Mouse (Mus musculus) neural tube, embryonic 12.5 days (tissue): ENCODE measurements around the gene Tfap2e. TPM values are rescaled to one million over a fixed set of nuclear protein-coding genes. Genes with fewer than 3 reads are reported as not detected.

Source experiments
- ATAC-seq: fragments of 200-750 bp; cut with Nextera tagmentation; 2 replicates; pipeline ENCODE4 v1.8.0; 2017; ENCODE audit warnings: low read depth, mild to moderate bottlenecking, moderate TSS enrichment, moderate library complexity; ENCODE audit not compliant: low FRiP score
- H3K27ac ChIP-seq: fragments of 300-500 bp; sonication (generic); 2 replicates; pipeline ENCODE4 v1.5.1; 2016
- H3K27me3 ChIP-seq: fragments of 300-500 bp; sonication (generic); replicated peaks from 2 replicates; pipeline ENCODE4 v1.6.1; 2016; ENCODE audit warnings: mild to moderate bottlenecking
- H3K36me3 ChIP-seq: fragments of 300-500 bp; sonication (generic); 2 replicates; pipeline ENCODE4 v1.6.1; 2016; ENCODE audit warnings: mild to moderate bottlenecking
- H3K4me1 ChIP-seq: fragments of 300-500 bp; sonication (generic); 2 replicates; pipeline ENCODE4 v1.6.1; 2016
- H3K4me2 ChIP-seq: fragments of 300-500 bp; sonication (generic); replicated peaks from 2 replicates; pipeline ENCODE4 v1.6.1; 2016; ENCODE audit warnings: mild to moderate bottlenecking
- H3K4me3 ChIP-seq: fragments of 300-500 bp; sonication (generic); 2 replicates; pipeline ENCODE4 v1.5.1; 2016
- H3K9ac ChIP-seq: fragments of 300-500 bp; sonication (generic); 2 replicates; pipeline ENCODE4 v1.6.1; 2016; ENCODE audit warnings: mild to moderate bottlenecking
- H3K9me3 ChIP-seq: fragments of 300-500 bp; sonication (generic); 2 replicates; pipeline ENCODE4 v1.6.1; 2016; ENCODE audit warnings: mild to moderate bottlenecking
- WGBS: fragments of 180-500 bp; shearing (Covaris S2); methylation state at CpG from one replicate; pipeline ENCODE4 v1.1.7; 2016; 5-methylcytosine and 5-hydroxymethylcytosine counted together
- polyA plus RNA-seq: library from polyadenylated mRNA; unstranded; fragments of >200 nt; fragmentation: Nextera tagmentation; extraction: Ambion mirVana; gene quantifications from 2 replicates; pipeline ENCODE4 v1.2.1, GENCODE M21; 2016

The Tfap2e gene
- polyA plus RNA-seq, 1 experiment from 2014 or later: 0.38 TPM

DNA sequence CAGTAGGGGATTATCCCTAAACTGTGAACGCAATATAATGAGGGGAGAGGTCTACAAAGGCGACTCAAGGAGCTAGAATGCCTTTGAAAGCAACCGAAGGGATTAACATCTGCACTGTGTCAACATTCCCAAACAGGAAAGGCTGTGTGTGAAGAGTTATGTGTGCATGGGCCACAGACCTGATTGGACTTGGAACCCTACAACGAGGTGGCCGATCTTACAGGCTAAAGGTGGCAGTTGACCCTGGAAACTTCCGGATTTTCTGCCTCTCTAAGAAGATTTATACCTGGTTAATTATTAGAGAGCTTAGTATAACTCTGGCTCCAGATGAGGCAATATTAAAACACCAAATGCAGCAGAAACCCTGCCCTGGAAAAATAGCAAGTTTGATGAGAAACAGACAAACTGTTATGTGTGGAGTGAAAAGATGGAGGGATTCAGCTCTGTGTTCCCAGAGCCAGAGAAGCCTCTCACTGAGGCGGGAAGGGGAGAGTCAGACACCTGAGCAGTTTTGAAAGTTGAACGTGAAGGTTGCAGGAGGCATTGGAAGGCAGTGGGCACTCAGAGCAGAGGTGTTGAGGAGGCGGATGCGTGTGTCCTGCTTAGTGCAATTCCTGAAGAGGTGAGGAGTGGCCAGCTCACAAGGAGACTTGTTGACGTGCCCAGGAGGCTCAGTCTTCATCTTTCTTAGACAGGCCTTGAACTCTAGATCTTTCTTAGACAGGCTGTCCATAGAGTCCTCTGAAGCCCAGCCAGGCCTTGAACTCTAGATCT lies 26.7 kb upstream of the Tfap2e start:
- Histone ChIP-seq H3K36me3 (peaks cover 38% of the 10 kb centered on the region), H3K9ac (no peak overlapping the region), H3K4me2 (no peak overlapping the region), H3K4me1 (no peaks in the 10 kb centered on the region), H3K4me3 (no peak overlapping the region), H3K27me3 (no peaks in the 10 kb centered on the region), H3K27ac (no peak overlapping the region), H3K9me3 (no peaks in the 10 kb centered on the region)
- WGBS: 84% methylated on average over 11 of the region's 11 CpGs
- ATAC-seq: no peak

DNA sequence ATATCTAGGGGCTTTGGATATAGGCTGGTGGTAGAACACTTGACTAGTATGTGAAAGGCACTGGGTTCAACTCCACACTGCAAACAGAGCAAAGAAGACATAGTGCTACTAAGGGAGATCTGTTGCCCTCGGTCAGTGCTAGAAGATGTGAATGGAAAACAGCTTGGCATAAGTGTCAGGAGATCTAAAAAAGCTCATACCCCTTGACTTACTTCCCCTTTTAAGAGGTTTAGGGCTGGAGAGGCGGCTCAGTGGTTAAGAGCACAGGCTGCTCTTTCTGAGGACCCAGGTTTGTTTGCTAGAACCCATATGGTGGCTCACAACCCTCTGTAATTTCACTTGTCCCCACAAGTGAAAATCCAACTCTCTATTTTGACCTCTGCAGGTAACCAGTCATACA lies 23.4 kb upstream of the Tfap2e start:
- Histone ChIP-seq H3K9me3 (no peaks in the 10 kb centered on the region), H3K27me3 (no peaks in the 10 kb centered on the region), H3K27ac (no peak overlapping the region), H3K4me2 (no peak overlapping the region), H3K4me3 (no peak overlapping the region), H3K4me1 (peaks cover 8% of the 10 kb centered on the region), H3K9ac (no peak overlapping the region), H3K36me3 (peaks cover 40% of the 10 kb centered on the region)
- ATAC-seq: no peak
- WGBS: 89% methylated on average over 2 of the region's 2 CpGs

DNA sequence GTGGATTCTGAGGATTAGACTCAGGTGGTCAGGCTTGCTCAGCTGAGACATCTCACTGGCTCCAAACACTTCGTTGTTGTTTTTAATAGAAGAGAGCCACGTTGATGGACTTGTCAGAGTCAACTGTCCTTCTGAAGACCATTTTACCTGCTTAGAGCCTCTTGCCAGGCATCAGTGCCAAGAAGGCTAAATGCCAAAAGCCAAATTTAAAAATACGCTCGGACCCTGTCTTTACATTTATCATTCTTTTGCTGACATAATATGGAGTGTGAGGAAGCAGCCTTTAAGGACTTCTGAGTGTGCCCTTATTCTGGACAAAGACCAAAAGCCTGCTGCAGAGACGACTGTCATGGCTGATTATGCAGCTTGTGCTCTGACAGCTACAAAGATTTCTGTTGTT lies 22.3 kb upstream of the Tfap2e start:
- WGBS: 87% methylated on average over 5 of the region's 5 CpGs
- no peaks in the 10 kb centered on the region for H3K27me3 ChIP-seq
- peaks cover 12% of the 10 kb centered on the region for H3K4me1 ChIP-seq
- H3K9me3 ChIP-seq: no peaks in the 10 kb centered on the region
- H3K36me3 ChIP-seq: peaks cover 37% of the 10 kb centered on the region
- ATAC-seq: no peak
- no peak overlapping the region for H3K4me3 ChIP-seq
- no peak overlapping the region for H3K9ac ChIP-seq
- no peak overlapping the region for H3K27ac ChIP-seq
- H3K4me2 ChIP-seq: no peak overlapping the region

DNA sequence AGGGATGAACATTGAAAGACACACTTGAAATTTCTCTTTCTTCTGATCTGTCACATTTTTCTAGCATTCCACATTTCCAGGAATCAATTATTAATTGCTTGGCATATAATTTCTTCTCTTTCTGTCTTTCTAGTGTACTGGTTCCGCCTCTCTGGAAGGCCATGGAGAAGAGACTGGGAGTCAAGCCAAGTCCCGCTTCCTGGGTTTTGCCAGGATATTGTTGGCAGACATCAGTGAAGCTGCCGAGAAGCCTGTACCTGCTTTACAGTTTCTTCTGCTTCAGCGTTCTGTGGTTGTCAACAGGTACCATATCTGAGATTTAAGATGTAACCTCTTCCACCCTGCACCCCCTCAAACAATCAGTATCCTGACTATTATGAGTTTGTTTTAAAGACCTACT lies 20.7 kb upstream of the Tfap2e start:
- Histone ChIP-seq H3K4me1 (peaks cover 21% of the 10 kb centered on the region), H3K9ac (no peak overlapping the region), H3K27ac (no peak overlapping the region), H3K9me3 (no peaks in the 10 kb centered on the region), H3K27me3 (no peaks in the 10 kb centered on the region), H3K36me3 (peaks cover 28% of the 10 kb centered on the region), H3K4me2 (no peak overlapping the region), H3K4me3 (no peak overlapping the region)
- ATAC-seq: no peak
- WGBS: 93% methylated on average over 4 of the region's 4 CpGs

DNA sequence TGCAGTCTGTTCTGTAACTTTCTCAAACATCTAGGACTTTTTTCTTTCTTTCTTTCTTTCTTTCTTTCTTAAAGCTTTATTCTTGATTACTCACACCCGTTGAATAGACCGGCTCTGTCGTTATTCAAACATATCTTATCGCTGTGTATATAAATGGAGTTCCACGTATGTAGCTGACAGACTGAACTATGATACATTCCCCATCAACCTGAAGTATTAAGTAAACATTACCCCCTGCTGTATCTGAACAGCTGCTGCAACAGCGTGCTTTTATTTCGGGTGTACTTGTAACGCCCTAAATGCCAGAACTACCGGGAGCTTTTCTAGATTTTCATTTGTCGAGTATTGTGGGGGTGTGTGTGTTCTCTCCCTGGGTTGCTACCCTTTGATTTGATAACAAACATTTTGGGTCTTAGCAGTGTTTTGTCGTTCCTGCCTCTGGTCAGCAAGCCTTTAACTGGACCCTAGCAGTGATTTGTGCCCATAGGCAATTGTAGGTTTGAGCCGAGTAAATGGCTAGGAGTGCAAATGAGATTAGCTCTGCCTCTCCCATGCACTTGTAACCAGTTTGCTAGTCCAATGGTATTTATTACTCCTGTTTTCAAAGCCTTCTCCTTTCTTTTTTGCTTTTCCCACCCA lies 18.8 kb upstream of the Tfap2e start:
- Histone ChIP-seq H3K27ac (no peak overlapping the region), H3K4me3 (no peak overlapping the region), H3K9ac (no peak overlapping the region), H3K4me2 (peak overlapping the region; percentile 84), H3K9me3 (no peaks in the 10 kb centered on the region), H3K27me3 (no peaks in the 10 kb centered on the region), H3K4me1 (peaks cover 38% of the 10 kb centered on the region), H3K36me3 (peaks cover 24% of the 10 kb centered on the region)
- no peak for ATAC-seq
- WGBS: 49% methylated on average over 12 of the region's 12 CpGs

DNA sequence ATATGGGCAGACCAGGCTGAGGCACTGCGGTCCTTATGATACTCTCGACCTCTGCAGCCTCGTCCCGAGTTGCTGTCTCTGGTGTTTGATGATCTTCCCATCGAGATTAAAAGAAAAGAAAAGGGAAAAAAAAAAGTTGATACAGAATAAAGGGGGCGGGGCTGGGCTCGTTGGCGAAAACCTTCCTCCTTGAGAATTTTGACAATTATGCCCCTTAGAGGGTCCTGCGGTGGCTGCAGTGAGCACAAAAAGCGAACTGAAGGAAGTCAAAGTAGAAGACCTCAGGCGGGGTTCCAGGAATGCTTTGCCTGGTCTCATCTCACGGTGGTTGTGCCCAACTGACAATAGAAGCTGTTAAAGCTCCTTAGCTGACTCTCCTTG lies 18.2 kb upstream of the Tfap2e start:
- no peak for ATAC-seq

DNA sequence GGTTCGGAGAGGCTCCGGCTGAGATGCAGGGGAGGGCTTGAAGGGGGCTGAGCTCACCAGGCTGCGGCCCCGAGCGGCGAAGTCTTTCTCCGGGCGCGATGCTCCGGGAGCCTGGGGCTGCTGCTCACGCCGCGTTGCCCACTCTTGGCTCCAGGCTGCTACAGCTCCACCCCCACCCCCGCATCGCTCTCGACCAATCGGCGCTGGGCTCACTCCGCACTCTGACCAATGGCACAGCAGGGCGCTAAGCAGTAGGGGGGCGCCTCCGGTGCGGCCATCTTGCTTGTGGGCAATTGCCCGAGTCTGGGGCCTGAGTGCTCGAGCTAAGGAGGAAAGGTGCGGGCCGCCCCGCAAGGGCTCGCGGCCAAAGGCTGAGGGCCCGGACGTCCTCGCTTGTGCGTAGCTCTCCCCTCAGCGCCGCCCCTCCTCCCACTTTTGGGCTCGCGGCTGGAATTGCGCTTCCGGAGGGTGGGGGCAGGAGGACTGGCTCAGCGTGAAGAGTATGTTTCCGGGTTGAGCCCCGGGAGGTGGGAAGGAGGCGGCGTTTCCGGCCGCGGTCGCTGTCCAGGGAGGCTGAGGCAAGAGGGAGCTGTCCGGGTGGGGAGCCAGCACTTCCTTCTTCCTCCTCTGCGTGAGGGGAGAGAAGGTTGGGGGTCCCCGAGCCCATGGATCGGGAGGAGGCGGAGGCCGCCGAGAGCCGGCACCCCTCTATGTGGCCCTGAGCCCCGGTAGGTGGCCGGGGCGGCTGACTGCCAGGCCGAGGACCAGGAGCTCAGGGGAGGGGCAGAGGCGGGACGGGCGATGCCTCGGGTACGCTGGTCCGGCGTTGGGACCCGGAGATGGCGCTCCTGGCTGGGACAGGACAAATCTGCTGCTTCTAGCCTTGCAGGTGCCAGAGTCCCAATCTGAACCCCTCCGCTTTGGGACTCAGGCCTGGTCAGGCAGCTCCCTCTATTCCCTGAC lies 17.5 kb upstream of the Tfap2e start, which contains the start of the genes Ncdn and AU040320:
Gene Ncdn (minus strand): TSS at position 171 of the 963 bp plus-strand sequence.
Gene AU040320 (plus strand): TSS at position 277 of the 963 bp plus-strand sequence.
- Histone ChIP-seq H3K9me3 (no peaks in the 10 kb centered on the region), H3K9ac (peak within 1 kb of the TSS; percentile 85), H3K4me3 (peak within 1 kb of the TSS; percentile 89), H3K36me3 (peaks cover 29% of the 10 kb centered on the region), H3K4me1 (peaks cover 46% of the 10 kb centered on the region), H3K4me2 (peak within 1 kb of the TSS; percentile 84), H3K27ac (peak within 1 kb of the TSS; percentile 89), H3K27me3 (no peaks in the 10 kb centered on the region)
- peak; percentile 97 for ATAC-seq
- under 1% methylated on average over 68 of the region's 71 CpGs for WGBS

More for the DNA sequence above, 18.2 kb upstream of the Tfap2e start:
- Histone ChIP-seq H3K36me3 (peaks cover 24% of the 10 kb centered on the region), H3K4me3 (peak overlapping the region; percentile 89), H3K4me2 (peak overlapping the region; percentile 84), H3K27ac (peak overlapping the region; percentile 89; the same call in 1 of the 2 replicates), H3K27me3 (no peaks in the 10 kb centered on the region), H3K9ac (peak overlapping the region; percentile 85), H3K9me3 (no peaks in the 10 kb centered on the region), H3K4me1 (peaks cover 44% of the 10 kb centered on the region)
- under 1% methylated on average over 12 of the region's 12 CpGs for WGBS

DNA sequence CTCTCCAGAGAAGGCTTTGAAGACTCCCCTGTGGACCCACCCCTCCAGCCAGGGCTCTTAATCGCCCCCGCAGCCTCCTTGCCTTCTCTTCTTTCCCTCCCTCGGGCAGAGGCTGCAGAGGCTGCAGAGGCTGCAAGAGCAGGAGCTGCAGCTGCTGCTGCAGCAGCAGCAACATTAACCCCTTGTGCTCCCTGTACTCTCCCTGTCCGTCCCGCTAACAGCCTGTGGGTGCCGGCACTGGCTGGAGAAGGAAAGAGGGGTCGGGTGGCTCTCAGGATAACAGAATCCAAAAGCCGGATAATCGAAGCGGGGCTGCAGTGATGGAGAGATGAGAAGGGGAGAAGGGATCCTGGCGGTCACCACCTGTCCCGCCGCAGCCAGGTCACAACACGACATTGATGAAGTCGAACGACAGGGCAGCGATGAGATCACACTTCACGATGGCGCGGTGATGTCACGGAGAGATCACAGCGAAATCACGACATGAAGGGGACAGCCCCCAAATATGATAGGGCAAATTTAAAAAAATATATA lies 16.6 kb upstream of the Tfap2e start:
- peaks cover 27% of the 10 kb centered on the region for H3K36me3 ChIP-seq
- H3K27me3 ChIP-seq: no peaks in the 10 kb centered on the region
- no peak overlapping the region for H3K27ac ChIP-seq
- H3K4me2 ChIP-seq: peak overlapping the region; percentile 84
- peaks cover 46% of the 10 kb centered on the region for H3K4me1 ChIP-seq
- H3K4me3 ChIP-seq: peak overlapping the region; percentile 89
- H3K9me3 ChIP-seq: no peaks in the 10 kb centered on the region
- peak; percentile 15; the same call in 1 of the 2 replicates for ATAC-seq
- peak overlapping the region; percentile 85 for H3K9ac ChIP-seq
- under 1% methylated on average over 23 of the region's 23 CpGs for WGBS

DNA sequence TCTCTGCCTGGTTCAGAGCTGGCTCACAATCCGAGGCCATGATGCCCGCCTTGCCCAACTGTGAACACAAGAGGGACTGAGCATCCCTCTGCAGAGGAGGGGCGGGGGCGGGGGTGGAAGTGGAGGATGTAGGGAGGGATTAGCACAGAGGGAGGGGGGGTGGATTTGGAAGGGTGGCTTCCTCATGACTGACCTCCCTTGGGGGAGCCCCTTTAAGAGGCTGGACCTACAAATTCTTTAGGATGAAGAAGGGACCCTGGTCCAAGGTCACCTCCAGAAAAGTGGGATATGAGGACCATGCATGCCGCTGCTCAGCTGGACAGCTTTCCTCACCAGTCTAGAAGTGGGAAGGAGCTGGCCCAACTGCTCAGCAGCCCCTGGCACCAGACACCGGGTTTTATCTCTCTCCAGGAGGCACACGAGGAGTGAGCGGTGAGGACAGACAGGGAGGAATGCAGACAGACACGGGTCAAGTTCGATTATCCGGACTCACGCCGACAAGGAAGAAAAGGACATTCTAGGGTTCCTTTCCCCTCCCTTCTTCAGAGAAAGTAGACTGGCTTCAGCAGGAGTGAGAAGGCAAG lies 16.1 kb upstream of the Tfap2e start:
- H3K27me3 ChIP-seq: no peaks in the 10 kb centered on the region
- 10% methylated on average over 13 of the region's 13 CpGs for WGBS
- peak overlapping the region; percentile 85 for H3K9ac ChIP-seq
- peaks cover 29% of the 10 kb centered on the region for H3K36me3 ChIP-seq
- H3K4me1 ChIP-seq: peaks cover 46% of the 10 kb centered on the region
- no peak for ATAC-seq
- H3K27ac ChIP-seq: no peak overlapping the region
- peak overlapping the region; percentile 84 for H3K4me2 ChIP-seq
- H3K4me3 ChIP-seq: peak overlapping the region; percentile 89
- H3K9me3 ChIP-seq: no peaks in the 10 kb centered on the region

DNA sequence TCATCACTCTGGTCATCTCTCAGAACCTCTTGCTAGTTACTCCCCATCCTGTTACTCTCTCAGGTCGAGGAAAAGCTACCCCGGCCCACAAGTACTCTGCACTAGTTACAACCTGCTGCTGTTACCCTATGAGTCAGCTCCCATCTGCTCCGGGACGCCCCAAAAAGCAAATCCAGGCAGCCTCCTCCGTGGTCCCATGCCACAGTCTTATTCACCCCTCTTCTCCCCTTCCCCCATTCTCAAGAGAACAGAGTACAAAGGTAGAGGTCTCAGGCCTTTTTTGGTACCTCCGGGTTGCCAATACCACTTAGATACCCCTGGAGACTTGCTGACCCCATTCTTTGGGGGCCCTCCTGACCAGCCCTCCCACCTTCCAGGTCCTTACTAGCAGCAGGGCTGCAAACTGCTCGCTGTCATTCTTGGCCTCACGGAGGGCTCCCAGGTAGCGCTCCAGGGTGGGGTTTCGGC lies 15.6 kb upstream of the Tfap2e start:
- Histone ChIP-seq H3K4me1 (peaks cover 46% of the 10 kb centered on the region), H3K9me3 (no peaks in the 10 kb centered on the region), H3K27me3 (no peaks in the 10 kb centered on the region), H3K4me2 (peak overlapping the region; percentile 84), H3K9ac (peak overlapping the region; percentile 85), H3K27ac (no peak overlapping the region), H3K36me3 (peaks cover 34% of the 10 kb centered on the region), H3K4me3 (peak overlapping the region; percentile 89)
- WGBS: 60% methylated on average over 10 of the region's 10 CpGs
- no peak for ATAC-seq

DNA sequence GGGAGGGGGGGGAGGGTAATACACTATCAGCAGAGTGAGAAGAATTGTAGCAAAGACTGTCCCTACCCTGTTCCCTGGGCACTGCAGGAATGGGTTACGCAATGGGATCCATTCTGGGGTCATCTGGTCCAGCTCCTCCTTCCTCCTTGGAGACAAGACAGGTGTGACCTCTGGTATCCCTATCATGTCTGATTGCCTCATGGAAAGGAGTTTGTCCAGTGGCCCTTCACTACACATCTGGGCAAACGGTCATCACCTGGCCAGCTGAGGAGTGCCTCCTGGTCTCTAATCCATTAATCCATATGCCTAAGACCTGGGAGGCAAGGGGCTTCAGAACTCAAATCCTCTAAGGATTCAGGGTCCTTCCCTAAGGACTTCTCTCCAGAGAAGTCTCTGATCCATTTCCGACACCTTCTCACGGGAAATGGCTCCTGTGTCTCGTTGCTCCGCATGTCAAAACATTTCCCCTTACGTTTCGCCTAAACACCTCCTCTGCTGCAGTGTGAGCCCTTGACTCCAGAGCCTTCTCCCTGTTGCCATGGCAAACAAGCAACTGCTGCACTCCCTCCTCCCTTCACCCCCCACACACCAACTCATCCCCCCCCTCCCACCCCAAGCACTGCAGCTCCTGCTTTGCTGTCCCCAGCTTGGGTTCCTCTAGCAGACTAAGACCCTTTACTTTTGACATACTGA lies 15.0 kb upstream of the Tfap2e start:
- H3K27ac ChIP-seq: no peak overlapping the region
- no peak overlapping the region for H3K4me3 ChIP-seq
- H3K27me3 ChIP-seq: no peaks in the 10 kb centered on the region
- WGBS: 84% methylated on average over 8 of the region's 8 CpGs
- H3K4me2 ChIP-seq: peak overlapping the region; percentile 84
- H3K9ac ChIP-seq: no peak overlapping the region
- ATAC-seq: no peak
- H3K36me3 ChIP-seq: peaks cover 40% of the 10 kb centered on the region
- peaks cover 46% of the 10 kb centered on the region for H3K4me1 ChIP-seq
- no peaks in the 10 kb centered on the region for H3K9me3 ChIP-seq
